Mouse (Mus musculus): ENCODE data around the gene Leo1.
"Not testable (repeated sequence)": the region's sequence is repeated elsewhere in the genome, so short reads cannot be mapped to it uniquely, and the experiment has no call there.

Gene Leo1

GRCm38 (mm10) chr9:75425796-75426391 is 15.4 kb upstream of the Leo1 start:
- DNase-seq (ENCODE audit: extremely low read depth, low read depth, low spot score): no peak

- DNase-seq (ENCODE audit: extremely low read depth, low read depth, low spot score): no peak
Observed at GRCm38 (mm10) chr9:75427366-75428273, 13.7 kb upstream of the Leo1 start.

GRCm38 (mm10) chr9:75428274-75428600 is 13.1 kb upstream of the Leo1 start:
- DNase-seq (ENCODE audit: extremely low read depth, low read depth, low spot score): no peak

- no peak for DNase-seq (ENCODE audit: extremely low read depth, low read depth, low spot score)
Observed at GRCm38 (mm10) chr9:75429040-75429439, 12.3 kb upstream of the Leo1 start.

GRCm38 (mm10) chr9:75429657-75430056 is 11.7 kb upstream of the Leo1 start:
- DNase-seq (ENCODE audit: extremely low read depth, low read depth, low spot score): no peak

GRCm38 (mm10) chr9:75430822-75431621 is 10.3 kb upstream of the Leo1 start:
- no peak for DNase-seq (ENCODE audit: extremely low read depth, low read depth, low spot score)

- no peak for DNase-seq (ENCODE audit: extremely low read depth, low read depth, low spot score)
Observed at GRCm38 (mm10) chr9:75432694-75433093, 8.6 kb upstream of the Leo1 start.

- DNase-seq (ENCODE audit: extremely low read depth, low read depth, low spot score): no peak
Observed at GRCm38 (mm10) chr9:75434172-75434793, 7.0 kb upstream of the Leo1 start.

- DNase-seq (ENCODE audit: extremely low read depth, low read depth, low spot score): no peak
Observed at GRCm38 (mm10) chr9:75434872-75435271, 6.5 kb upstream of the Leo1 start.

- DNase-seq (ENCODE audit: extremely low read depth, low read depth, low spot score): no peak
Observed at GRCm38 (mm10) chr9:75435291-75435690, 6.0 kb upstream of the Leo1 start.

GRCm38 (mm10) chr9:75435918-75436317 is 5.4 kb upstream of the Leo1 start:
- no peak for DNase-seq (ENCODE audit: extremely low read depth, low read depth, low spot score)

GRCm38 (mm10) chr9:75437653-75438385 is 3.5 kb upstream of the Leo1 start:
- DNase-seq (ENCODE audit: extremely low read depth, low read depth, low spot score): no peak

- no peak for DNase-seq (ENCODE audit: extremely low read depth, low read depth, low spot score)
Observed at GRCm38 (mm10) chr9:75441691-75442131, 387 bp downstream of the Leo1 start.

- DNase-seq (ENCODE audit: extremely low read depth, low read depth, low spot score): no peak
Observed at GRCm38 (mm10) chr9:75444981-75445380, 3.7 kb downstream of the Leo1 start.

- DNase-seq (ENCODE audit: extremely low read depth, low read depth, low spot score): not testable (repeated sequence)
Observed at GRCm38 (mm10) chr9:75446574-75446973, 5.2 kb downstream of the Leo1 start.

- DNase-seq (ENCODE audit: extremely low read depth, low read depth, low spot score): no peak
Observed at GRCm38 (mm10) chr9:75448021-75448420, 6.7 kb downstream of the Leo1 start.

GRCm38 (mm10) chr9:75453994-75454393 is 12.7 kb downstream of the Leo1 start:
- DNase-seq (ENCODE audit: extremely low read depth, low read depth, low spot score): no peak

- DNase-seq (ENCODE audit: extremely low read depth, low read depth, low spot score): no peak
Observed at GRCm38 (mm10) chr9:75455684-75456083, 14.4 kb downstream of the Leo1 start.

- DNase-seq (ENCODE audit: extremely low read depth, low read depth, low spot score): no peak
Observed at GRCm38 (mm10) chr9:75463050-75463660, 21.8 kb downstream of the Leo1 start.

GRCm38 (mm10) chr9:75465856-75466255 is 24.5 kb downstream of the Leo1 start:
- DNase-seq (ENCODE audit: extremely low read depth, low read depth, low spot score): no peak

Data from fat pad, adult 2 months (tissue).